Mouse (Mus musculus): ENCODE measurements around the gene Itgal. TPM values are rescaled to one million over a fixed set of nuclear protein-coding genes. Genes with fewer than 3 reads are reported as not detected.

The Itgal gene
- polyA plus RNA-seq, 1 experiment from 2014 or later = 0.12 TPM

DNA sequence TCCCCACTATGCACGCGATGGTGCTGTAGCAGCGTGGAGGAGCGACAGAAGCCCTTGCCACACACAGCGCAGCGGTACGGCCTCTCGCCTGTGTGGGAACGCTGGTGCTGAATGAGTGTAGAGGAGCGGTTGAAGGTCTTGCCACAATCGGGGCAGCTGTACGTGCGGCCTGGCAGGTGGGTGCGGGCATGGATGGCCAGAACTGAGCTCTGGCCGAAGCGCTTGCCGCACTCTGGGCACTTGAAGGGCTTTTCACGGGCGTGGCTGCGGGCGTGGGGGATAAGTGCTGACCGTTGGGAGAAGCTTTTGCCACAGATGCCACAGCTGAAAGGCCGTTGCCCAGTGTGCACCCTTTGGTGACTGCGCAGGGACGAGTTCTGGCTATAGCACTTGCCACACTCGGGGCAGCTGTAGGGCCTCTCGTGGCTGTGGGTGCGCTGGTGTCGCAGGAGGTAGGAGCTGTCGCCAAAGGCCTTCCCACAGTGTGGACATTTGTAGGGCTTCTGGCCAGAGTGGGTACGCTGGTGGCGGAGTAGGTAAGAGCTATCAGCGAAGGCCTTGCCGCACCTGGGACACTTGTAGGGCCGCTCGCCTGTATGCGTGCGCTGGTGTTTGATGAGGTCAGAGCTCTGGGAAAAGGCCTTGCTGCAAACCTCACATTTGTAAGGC lies 47.4 kb downstream of the Itgal start:
- Histone ChIP-seq H3K27ac (no peak overlapping the region), H3K4me3 (replicated peaks; ENCODE audit: low read length) (no peak overlapping the region), H3K4me1 (replicated peaks; ENCODE audit: control insufficient read depth, insufficient read depth, low read length) (peaks cover 13% of the 10 kb centered on the region), H3K36me3 (replicated peaks; ENCODE audit: control insufficient read depth, insufficient read depth) (peaks cover 23% of the 10 kb centered on the region), H3K9ac (no peak overlapping the region), H3K27me3 (ENCODE audit: control insufficient read depth, insufficient read depth, low read length) (no peaks in the 10 kb centered on the region), H3K9me3 (ENCODE audit: control insufficient read depth, low read length) (no peaks in the 10 kb centered on the region), H3K4me2 (replicated peaks) (no peak overlapping the region)
- DNase-seq (ENCODE audit: low spot score) (no peak), ATAC-seq (ENCODE audit: low FRiP score) (no peak)
- 96% methylated on average over 38 of the region's 38 CpGs for WGBS

DNA sequence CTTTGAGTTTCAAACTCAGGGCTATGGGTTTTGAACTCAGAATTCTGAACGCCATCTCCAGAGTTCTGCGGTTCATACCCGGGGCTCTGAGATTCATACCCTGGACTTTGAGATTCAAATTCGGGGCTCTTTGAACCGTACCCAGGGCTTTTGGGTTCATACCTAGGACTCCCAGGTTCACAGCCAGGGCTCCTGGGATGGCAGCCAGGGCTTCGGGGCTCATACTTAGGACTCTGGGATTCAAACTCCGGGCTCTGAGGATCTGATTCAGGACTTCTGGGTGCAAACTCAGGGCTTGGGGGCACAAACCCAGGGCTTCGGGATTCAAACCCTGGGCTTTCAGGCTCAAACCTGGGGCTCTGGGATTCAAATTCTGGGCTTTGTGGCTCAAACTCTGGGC lies 48.3 kb downstream of the Itgal start:
- DNase-seq (ENCODE audit: low spot score) (no peak), ATAC-seq (ENCODE audit: low FRiP score) (no peak)
- 88% methylated on average over 8 of the region's 8 CpGs for WGBS
- H3K4me3 ChIP-seq (replicated peaks; ENCODE audit: low read length) = peak overlapping the region; percentile 93
- peaks cover 13% of the 10 kb centered on the region for H3K4me1 ChIP-seq (replicated peaks; ENCODE audit: control insufficient read depth, insufficient read depth, low read length)
- peak overlapping the region; percentile 93 for H3K9ac ChIP-seq
- H3K36me3 ChIP-seq (replicated peaks; ENCODE audit: control insufficient read depth, insufficient read depth) = peaks cover 23% of the 10 kb centered on the region
- H3K27me3 ChIP-seq (ENCODE audit: control insufficient read depth, insufficient read depth, low read length) = no peaks in the 10 kb centered on the region
- H3K9me3 ChIP-seq (ENCODE audit: control insufficient read depth, low read length) = no peaks in the 10 kb centered on the region
- no peak overlapping the region for H3K27ac ChIP-seq
- H3K4me2 ChIP-seq (replicated peaks) = peak overlapping the region; percentile 67

DNA sequence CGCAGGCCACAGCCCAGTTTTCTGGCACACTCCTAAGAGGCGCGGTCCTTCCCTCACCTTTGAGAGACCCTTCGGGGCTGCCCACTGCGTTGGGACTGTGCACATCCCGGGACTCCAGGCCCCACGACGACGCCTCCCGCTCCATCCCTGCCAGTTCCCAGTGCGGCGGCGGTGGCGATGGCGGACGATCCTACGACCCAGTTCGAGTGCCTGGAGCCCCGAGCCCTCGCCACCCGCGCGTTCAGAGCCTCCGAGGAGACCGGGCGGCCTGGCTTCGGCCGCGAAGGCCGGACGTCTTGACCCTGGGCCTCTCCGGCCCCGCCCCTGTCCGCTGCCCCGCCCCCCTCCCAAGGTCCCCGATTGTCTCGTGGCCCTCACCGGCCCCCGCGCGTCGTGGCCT lies 49.0 kb downstream of the Itgal start:
- H3K4me2 ChIP-seq (replicated peaks) = peak overlapping the region; percentile 67
- DNase-seq (ENCODE audit: low spot score) = no peak
- WGBS = under 1% methylated on average over 42 of the region's 42 CpGs

DNA sequence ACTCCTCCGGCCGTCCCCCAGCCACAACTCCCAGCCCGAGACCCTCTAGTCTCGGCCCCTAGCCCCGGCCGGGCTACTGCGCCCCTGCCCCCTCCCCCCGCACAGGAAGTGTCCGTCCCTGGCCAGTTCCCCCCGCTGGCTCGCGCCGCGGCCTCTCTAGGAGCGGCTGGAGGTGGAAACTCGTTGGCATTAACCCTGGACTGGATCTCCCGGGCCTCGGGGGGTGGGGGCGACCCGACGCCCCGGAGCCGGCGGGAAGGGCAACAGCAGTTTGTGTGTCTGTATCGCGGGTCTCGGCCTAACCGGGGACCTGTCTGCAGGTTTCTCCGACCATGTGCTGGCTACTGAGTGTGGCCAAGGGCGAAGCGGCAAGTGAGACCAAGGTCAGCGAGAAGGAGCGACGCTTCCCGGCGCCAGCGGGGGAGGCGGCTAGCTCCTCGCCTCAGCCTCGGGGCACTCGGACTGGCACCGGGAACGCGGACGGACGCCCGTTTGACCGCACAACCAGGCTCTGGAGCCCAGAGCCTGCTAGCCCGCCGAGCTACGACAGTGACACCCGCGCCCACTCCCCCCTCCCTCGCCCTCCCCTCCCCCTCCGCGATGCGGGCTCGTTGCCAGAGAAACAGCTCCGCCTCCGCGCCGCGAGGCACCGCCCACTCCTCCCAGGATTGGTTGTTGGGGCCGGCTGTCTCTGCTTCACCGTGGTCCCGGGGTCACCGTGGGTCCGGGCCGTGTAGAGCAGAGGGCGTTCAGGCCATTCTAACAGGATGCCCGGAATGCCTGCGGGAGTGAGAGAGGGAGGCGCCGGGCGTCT lies 49.7 kb downstream of the Itgal start, which contains the start of gene Zfp768:
TSS of gene Zfp768 (minus strand) at position 78 of the 814 bp plus-strand sequence.
- peak within 1 kb of the TSS; percentile 97 for H3K27ac ChIP-seq
- H3K9ac ChIP-seq = peak within 1 kb of the TSS; percentile 93
- peaks cover 13% of the 10 kb centered on the region for H3K4me1 ChIP-seq (replicated peaks; ENCODE audit: control insufficient read depth, insufficient read depth, low read length)
- peaks cover 23% of the 10 kb centered on the region for H3K36me3 ChIP-seq (replicated peaks; ENCODE audit: control insufficient read depth, insufficient read depth)
- H3K4me3 ChIP-seq (replicated peaks; ENCODE audit: low read length) = peak within 1 kb of the TSS; percentile 93
- peak; percentile 90 for ATAC-seq (ENCODE audit: low FRiP score)
- H3K4me2 ChIP-seq (replicated peaks) = peak within 1 kb of the TSS; percentile 67
- no peaks in the 10 kb centered on the region for H3K27me3 ChIP-seq (ENCODE audit: control insufficient read depth, insufficient read depth, low read length)
- H3K9me3 ChIP-seq (ENCODE audit: control insufficient read depth, low read length) = no peaks in the 10 kb centered on the region
- WGBS = under 1% methylated on average over 71 of the region's 76 CpGs
- DNase-seq (ENCODE audit: low spot score) = peak; percentile 94

More for the DNA sequence above, 49.0 kb downstream of the Itgal start:
- peak overlapping the region; percentile 93 for H3K4me3 ChIP-seq (replicated peaks; ENCODE audit: low read length)
- peak overlapping the region; percentile 97 for H3K27ac ChIP-seq
- ATAC-seq (ENCODE audit: low FRiP score) = peak; percentile 25
- peaks cover 23% of the 10 kb centered on the region for H3K36me3 ChIP-seq (replicated peaks; ENCODE audit: control insufficient read depth, insufficient read depth)
- no peaks in the 10 kb centered on the region for H3K27me3 ChIP-seq (ENCODE audit: control insufficient read depth, insufficient read depth, low read length)
- no peaks in the 10 kb centered on the region for H3K9me3 ChIP-seq (ENCODE audit: control insufficient read depth, low read length)
- H3K9ac ChIP-seq = peak overlapping the region; percentile 93
- H3K4me1 ChIP-seq (replicated peaks; ENCODE audit: control insufficient read depth, insufficient read depth, low read length) = peaks cover 13% of the 10 kb centered on the region

DNA sequence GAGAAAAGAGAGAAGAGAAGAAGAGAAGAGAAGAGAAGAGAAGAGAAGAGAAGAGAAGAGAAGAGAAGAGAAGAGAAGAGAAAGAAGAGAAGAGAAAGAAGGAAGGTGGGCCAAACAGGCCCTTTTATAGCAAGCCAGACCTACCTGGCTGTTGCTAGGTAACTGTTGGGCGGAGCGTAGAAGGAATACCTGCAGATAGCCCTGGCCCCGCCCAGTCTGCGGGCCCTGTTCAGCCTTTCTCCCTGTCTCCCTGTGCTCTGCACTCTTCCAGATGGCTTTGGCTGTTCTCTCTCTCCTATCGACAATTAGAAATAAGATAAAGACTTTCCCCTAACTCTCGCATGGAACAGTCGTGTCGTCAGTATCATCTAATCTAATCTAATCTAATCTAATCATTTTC lies 50.6 kb downstream of the Itgal start:
- no peak for ATAC-seq (ENCODE audit: low FRiP score)
- no peak overlapping the region for H3K27ac ChIP-seq

DNA sequence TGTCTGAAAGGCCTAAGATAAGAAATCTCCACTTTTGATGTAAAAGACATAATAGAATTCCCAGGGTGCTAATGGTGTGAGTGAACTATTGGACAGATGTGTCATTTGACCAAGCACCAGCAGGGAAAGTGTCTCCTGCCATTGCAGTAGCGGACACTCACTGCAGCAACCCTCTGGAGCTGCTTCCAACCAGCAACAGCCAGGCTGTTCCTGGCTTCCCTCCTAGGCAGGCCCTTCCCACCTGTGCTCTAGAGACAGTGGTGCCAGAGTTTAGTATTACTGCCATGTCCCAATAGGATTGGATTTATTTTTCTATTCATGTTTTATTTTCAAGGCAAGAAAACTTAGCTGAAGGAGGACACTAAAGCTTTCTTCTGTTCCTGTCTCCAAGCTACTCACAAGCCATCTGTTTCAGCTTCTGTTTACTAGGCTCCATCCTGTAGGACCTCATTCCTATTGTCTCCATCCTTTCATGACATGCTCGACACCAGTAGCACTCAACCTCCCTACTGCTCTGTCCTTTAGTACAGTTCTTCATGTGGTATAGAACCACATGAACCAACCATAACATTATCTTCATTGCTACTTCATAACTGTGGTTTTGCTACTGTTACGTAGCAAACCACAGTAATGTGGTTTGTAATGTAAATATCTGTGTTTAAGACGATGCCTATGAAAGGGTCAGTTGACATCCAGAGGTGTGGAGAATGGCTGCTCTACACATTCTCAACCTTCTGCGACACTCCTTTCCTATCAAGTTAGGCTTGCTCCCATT lies 55.4 kb downstream of the Itgal start:
- 89% methylated on average over 5 of the region's 5 CpGs for WGBS
- H3K4me2 ChIP-seq (replicated peaks) = no peak overlapping the region
- H3K4me1 ChIP-seq (replicated peaks; ENCODE audit: control insufficient read depth, insufficient read depth, low read length) = peaks cover 5% of the 10 kb centered on the region; the same call in 1 of the 2 replicates
- no peak overlapping the region for H3K27ac ChIP-seq
- no peak overlapping the region for H3K4me3 ChIP-seq (replicated peaks; ENCODE audit: low read length)
- H3K27me3 ChIP-seq (ENCODE audit: control insufficient read depth, insufficient read depth, low read length) = no peaks in the 10 kb centered on the region
- no peaks in the 10 kb centered on the region for H3K9me3 ChIP-seq (ENCODE audit: control insufficient read depth, low read length)
- DNase-seq (ENCODE audit: low spot score) (no peak), ATAC-seq (ENCODE audit: low FRiP score) (no peak)
- H3K36me3 ChIP-seq (replicated peaks; ENCODE audit: control insufficient read depth, insufficient read depth) = no peaks in the 10 kb centered on the region
- H3K9ac ChIP-seq = no peak overlapping the region

More for the DNA sequence above, 50.6 kb downstream of the Itgal start:
- WGBS = 14% methylated on average over 8 of the region's 8 CpGs
- peak overlapping the region; percentile 67 for H3K4me2 ChIP-seq (replicated peaks)
- H3K9me3 ChIP-seq (ENCODE audit: control insufficient read depth, low read length) = no peaks in the 10 kb centered on the region
- peaks cover 19% of the 10 kb centered on the region for H3K36me3 ChIP-seq (replicated peaks; ENCODE audit: control insufficient read depth, insufficient read depth)
- H3K4me1 ChIP-seq (replicated peaks; ENCODE audit: control insufficient read depth, insufficient read depth, low read length) = peaks cover 13% of the 10 kb centered on the region
- H3K9ac ChIP-seq = no peak overlapping the region; the same call in 1 of the 2 replicates
- no peak for DNase-seq (ENCODE audit: low spot score)
- H3K27me3 ChIP-seq (ENCODE audit: control insufficient read depth, insufficient read depth, low read length) = no peaks in the 10 kb centered on the region
- peak overlapping the region; percentile 93 for H3K4me3 ChIP-seq (replicated peaks; ENCODE audit: low read length)

DNA sequence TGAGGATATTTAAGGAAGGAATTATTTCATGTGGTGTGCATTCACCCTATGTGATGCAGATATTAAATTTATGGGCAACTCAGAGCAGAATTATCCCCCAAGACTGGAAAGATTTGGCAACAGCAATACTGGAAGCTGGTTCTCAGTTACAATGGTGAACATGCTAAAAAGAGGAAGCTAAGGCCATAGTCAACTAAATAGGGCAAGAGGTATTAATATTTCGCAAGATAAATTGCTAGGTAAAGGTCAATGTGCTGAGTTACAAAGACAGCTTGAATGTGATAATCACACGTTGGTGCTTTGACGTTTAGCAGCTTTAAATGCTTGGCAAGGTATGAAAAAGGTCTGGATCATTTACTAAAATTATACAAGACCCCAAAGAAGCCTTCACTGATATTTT lies 59.7 kb downstream of the Itgal start:
- Histone ChIP-seq H3K4me2 (replicated peaks) (no peak overlapping the region), H3K4me3 (replicated peaks; ENCODE audit: low read length) (no peak overlapping the region), H3K36me3 (replicated peaks; ENCODE audit: control insufficient read depth, insufficient read depth) (no peaks in the 10 kb centered on the region), H3K27me3 (ENCODE audit: control insufficient read depth, insufficient read depth, low read length) (no peaks in the 10 kb centered on the region), H3K4me1 (replicated peaks; ENCODE audit: control insufficient read depth, insufficient read depth, low read length) (no peaks in the 10 kb centered on the region), H3K9me3 (ENCODE audit: control insufficient read depth, low read length) (no peaks in the 10 kb centered on the region), H3K27ac (no peak overlapping the region), H3K9ac (no peak overlapping the region)
- no peak for DNase-seq (ENCODE audit: low spot score)
- WGBS = 70% methylated on average over 3 of the region's 3 CpGs
- ATAC-seq (ENCODE audit: low FRiP score) = no peak

DNA sequence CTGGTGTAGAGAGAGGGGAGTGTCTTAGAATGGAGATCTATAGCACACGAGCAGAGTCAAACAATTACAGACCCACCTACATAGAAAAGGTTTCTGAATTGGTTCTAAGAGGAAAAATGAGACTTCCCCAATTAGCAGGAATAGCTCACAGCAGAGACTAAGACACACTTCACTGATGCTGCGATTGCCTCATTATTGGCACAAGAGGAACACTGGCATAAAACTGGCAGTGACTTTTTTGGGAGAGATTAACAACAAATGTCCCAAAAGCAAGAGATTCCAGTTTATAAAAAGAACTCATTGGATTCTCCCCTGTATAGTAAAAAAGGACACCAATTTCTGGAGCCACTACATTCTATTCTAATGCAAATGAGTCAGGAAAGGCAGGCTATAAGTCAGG lies 61.8 kb downstream of the Itgal start:
- WGBS = 68% methylated on average over 2 of the region's 2 CpGs
- H3K4me3 ChIP-seq (replicated peaks; ENCODE audit: low read length) = no peak overlapping the region
- H3K4me1 ChIP-seq (replicated peaks; ENCODE audit: control insufficient read depth, insufficient read depth, low read length) = no peaks in the 10 kb centered on the region
- H3K27ac ChIP-seq = no peak overlapping the region
- H3K27me3 ChIP-seq (ENCODE audit: control insufficient read depth, insufficient read depth, low read length) = peaks cover 3% of the 10 kb centered on the region; the same call in 1 of the 2 replicates
- DNase-seq (ENCODE audit: low spot score) (no peak), ATAC-seq (ENCODE audit: low FRiP score) (no peak)
- H3K36me3 ChIP-seq (replicated peaks; ENCODE audit: control insufficient read depth, insufficient read depth) = no peaks in the 10 kb centered on the region
- no peak overlapping the region for H3K4me2 ChIP-seq (replicated peaks)
- H3K9me3 ChIP-seq (ENCODE audit: control insufficient read depth, low read length) = no peaks in the 10 kb centered on the region
- H3K9ac ChIP-seq = no peak overlapping the region

DNA sequence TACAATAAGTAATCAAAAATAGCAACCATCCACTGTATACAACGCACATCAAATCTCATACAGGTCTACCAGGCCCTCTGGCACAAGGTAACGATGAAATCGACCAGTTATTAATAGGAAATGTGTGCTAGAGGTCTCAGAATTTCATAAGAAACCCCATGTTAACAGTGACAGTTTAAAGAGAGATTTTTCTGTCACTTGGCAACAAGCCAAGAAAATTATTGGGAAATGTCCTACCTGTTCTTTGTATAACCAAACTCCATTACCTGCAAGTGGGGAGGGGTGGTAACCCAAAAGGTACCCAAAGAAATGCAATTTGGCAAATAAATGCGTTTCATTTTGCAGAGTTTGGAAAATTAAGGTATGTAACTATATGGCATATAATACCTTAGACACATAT lies 62.4 kb downstream of the Itgal start:
- H3K4me2 ChIP-seq (replicated peaks) = no peak overlapping the region
- 0 out of 2 replicates have a peak, but pooled peaks cover 4% of the 10 kb centered on the region for H3K4me1 ChIP-seq (replicated peaks; ENCODE audit: control insufficient read depth, insufficient read depth, low read length)
- no peaks in the 10 kb centered on the region for H3K9me3 ChIP-seq (ENCODE audit: control insufficient read depth, low read length)
- H3K4me3 ChIP-seq (replicated peaks; ENCODE audit: low read length) = no peak overlapping the region
- H3K27ac ChIP-seq = no peak overlapping the region
- H3K27me3 ChIP-seq (ENCODE audit: control insufficient read depth, insufficient read depth, low read length) = peaks cover 3% of the 10 kb centered on the region; the same call in 1 of the 2 replicates
- H3K36me3 ChIP-seq (replicated peaks; ENCODE audit: control insufficient read depth, insufficient read depth) = no peaks in the 10 kb centered on the region
- H3K9ac ChIP-seq = no peak overlapping the region
- WGBS = 75% methylated on average over 4 of the region's 4 CpGs
- DNase-seq (ENCODE audit: low spot score) (no peak), ATAC-seq (ENCODE audit: low FRiP score) (no peak)

Measured in hindbrain, embryonic 14.5 days (tissue).